Mouse (Mus musculus) erythroblast, embryonic 14.5 days (primary cell): ENCODE data around the gene Dennd1b.

Experiments
- GATA1 ChIP-seq: IDR thresholded peaks from 2 replicates; pipeline ENCODE4 v1.6.1; 2012; ENCODE audit warnings: low read length, inconsistent platforms, mixed read lengths
- TAL1 ChIP-seq: IDR thresholded peaks from 3 replicates; pipeline ENCODE4 v1.6.1; 2012; ENCODE audit warnings: low read length, inconsistent platforms, mixed read lengths

DNA sequence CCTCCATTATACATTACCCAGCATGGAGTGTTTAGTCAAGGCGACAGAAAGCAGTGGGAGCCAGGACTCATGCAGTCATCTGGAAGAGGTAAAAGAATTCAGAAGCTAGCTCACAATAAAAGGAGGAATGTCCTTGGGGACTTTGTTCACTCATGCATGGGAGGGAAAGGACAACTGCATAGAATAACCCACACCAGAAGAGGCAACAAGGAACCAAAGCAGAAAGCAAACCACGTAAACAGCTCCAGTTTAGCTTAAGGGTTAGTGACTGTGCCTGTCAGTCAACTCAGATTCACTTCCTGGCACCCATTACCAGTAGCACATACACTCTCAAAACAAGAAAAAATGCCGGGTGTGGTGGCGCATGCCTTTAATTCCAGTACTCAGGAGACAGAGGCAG, 6.1 kb upstream of the Dennd1b start:
- TF ChIP-seq GATA1 (no peak), TAL1 (no peak)
